Mouse (Mus musculus): ENCODE results near the gene Gpha2.

DNA sequence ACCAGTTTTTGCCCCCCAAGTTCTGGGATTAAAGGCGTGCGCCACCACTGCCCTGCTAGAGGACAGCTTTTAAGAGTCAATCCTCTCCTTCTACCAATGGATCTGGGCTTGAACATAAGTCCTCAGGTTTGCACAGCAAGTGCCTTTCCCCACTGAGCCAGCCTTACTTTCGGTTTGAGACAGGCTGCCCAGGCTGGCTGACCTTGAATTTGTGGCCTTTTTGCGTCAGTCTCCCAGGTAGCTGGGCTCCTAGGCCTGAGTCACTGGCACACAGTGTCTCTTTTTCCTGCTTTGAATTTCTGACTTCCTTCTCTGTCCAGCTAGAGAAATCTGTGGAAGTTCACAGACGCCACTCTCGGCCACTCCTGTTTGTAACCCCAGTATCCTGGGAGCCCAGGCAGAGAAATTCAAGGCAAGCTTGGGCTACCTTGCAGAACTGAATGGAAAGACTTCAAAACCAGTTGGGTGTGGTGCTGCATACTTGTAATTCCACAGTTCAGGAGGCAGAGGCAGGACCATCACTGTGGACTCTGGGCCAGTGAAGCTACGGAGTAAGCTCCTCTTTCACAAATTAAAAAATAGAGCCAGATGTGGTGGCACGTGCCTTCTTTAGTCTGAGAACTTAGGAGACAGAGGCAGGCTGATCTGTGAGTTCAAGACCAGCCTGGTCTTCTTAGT, 43.8 kb downstream of the Gpha2 start:
- TF ChIP-seq CTCF (IDR thresholded peaks at IDR 0.05; ENCODE audit: control insufficient read depth, insufficient read depth, low read length) (no peak), POLR2A (IDR thresholded peaks at IDR 0.05; ENCODE audit: borderline replicate concordance, control insufficient read depth, low read depth, low read length) (no peak)
